In genomic region chr15:22726574-22726973, GRCm38 (mm10) we compare ENCODE assay signal across 26 mouse cellular contexts.
A peak's percentile ranks its signal among the peaks of the same experiment; 100 is the strongest.
DNase-seq lines count a peak whose midpoint lies in the region; ATAC-seq and TF ChIP-seq lines count a peak whose summit lies in the region.
"Had no signal": no experiment of that assay in that cellular context is flagged by ENCODE, and none has a peak within 500 bp of the region (broad histone marks: within the 10 kb centered on the region; RNA-seq: fewer than 3 reads in every experiment).

No protein-coding gene starts in this region.

- H3K4me1 ChIP-seq in forebrain, embryonic 14.5 days (ENCODE audit: control insufficient read depth, insufficient read depth, low read length) = no peaks in the 10 kb centered on the region
- no peaks in the 10 kb centered on the region for H3K4me1 ChIP-seq in forebrain, embryonic 11.5 days (replicated peaks; ENCODE audit: control insufficient read depth, insufficient read depth, low read length)
- H3K4me1 ChIP-seq: embryonic facial prominence, embryonic 15.5 days; heart, embryonic 13.5 days; hindbrain, embryonic 12.5 days had no signal

- no peaks in the 10 kb centered on the region for H3K9me3 ChIP-seq in forebrain, embryonic 14.5 days (replicated peaks; ENCODE audit: control insufficient read depth, low read length)
- H3K9me3 ChIP-seq in forebrain, embryonic 11.5 days (ENCODE audit: control insufficient read depth, low read length) = no peaks in the 10 kb centered on the region
- H3K9me3 ChIP-seq: embryonic facial prominence, embryonic 15.5 days; heart, embryonic 13.5 days; hindbrain, embryonic 12.5 days had no signal

- H3K36me3 ChIP-seq in forebrain, embryonic 14.5 days (ENCODE audit: control insufficient read depth, insufficient read depth, low read length) = no peaks in the 10 kb centered on the region
- H3K36me3 ChIP-seq in forebrain, embryonic 11.5 days (ENCODE audit: control insufficient read depth, insufficient read depth, low read length) = no peaks in the 10 kb centered on the region
- H3K36me3 ChIP-seq in C2C12 (ENCODE audit: control insufficient read depth, insufficient read depth) = peaks cover 13% of the 10 kb centered on the region
- H3K36me3 ChIP-seq: embryonic facial prominence, embryonic 15.5 days; heart, embryonic 13.5 days; hindbrain, embryonic 12.5 days had no signal

- DNase-seq in forebrain, embryonic 14.5 days (ENCODE audit: low spot score) = peak; percentile 62
- no peak for DNase-seq in forebrain, embryonic 11.5 days (ENCODE audit: low spot score)
- peak; percentile 30 for DNase-seq in cerebellum, adult 11-12 months
- DNase-seq in cerebellum, postnatal 14 days = peak; percentile 26 to 81
- DNase-seq in lung, postnatal 14 days = no peak
- DNase-seq in kidney, postnatal 14 days = no peak
- DNase-seq: adrenal gland, postnatal 14 days; B cell, adult 2 months; gastrocnemius, postnatal 25 days; heart, adult 2 months; heart, postnatal 14 days; kidney, adult 2 months; lung, adult 18-20 months; lung, postnatal 10 days; right cerebral cortex, postnatal 14 days; thymus, adult 2 months; thymus, postnatal 4 days had no signal

- no peaks in the 10 kb centered on the region for H3K27me3 ChIP-seq in forebrain, embryonic 14.5 days (replicated peaks; ENCODE audit: control insufficient read depth, insufficient read depth, low read length)
- no peaks in the 10 kb centered on the region for H3K27me3 ChIP-seq in forebrain, embryonic 11.5 days (ENCODE audit: control insufficient read depth, insufficient read depth, low read length)
- H3K27me3 ChIP-seq in C2C12 (ENCODE audit: control insufficient read depth, insufficient read depth, insufficient read length) = no peaks in the 10 kb centered on the region
- H3K27me3 ChIP-seq: embryonic facial prominence, embryonic 15.5 days; heart, embryonic 13.5 days; hindbrain, embryonic 12.5 days had no signal

- no peaks in the 10 kb centered on the region for H3K79me3 ChIP-seq in C2C12 (ENCODE audit: low read depth)

- ATAC-seq in forebrain, embryonic 14.5 days = peak; percentile 46; the same call in 1 of the 2 replicates
- ATAC-seq in forebrain, embryonic 11.5 days (replicated peaks; ENCODE audit: low FRiP score) = no peak
- ATAC-seq in erythroblast, adult 5-6 weeks (replicated peaks; ENCODE audit: low FRiP score, poor library complexity, severe bottlenecking) = no peak

- H3K9ac ChIP-seq in forebrain, embryonic 14.5 days (ENCODE audit: low read length) = no peak overlapping the region
- H3K9ac ChIP-seq in forebrain, embryonic 11.5 days (ENCODE audit: low read length) = no peak overlapping the region
- H3K9ac ChIP-seq: embryonic facial prominence, embryonic 15.5 days; heart, embryonic 13.5 days; hindbrain, embryonic 12.5 days had no signal

- H3K4me2 ChIP-seq in forebrain, embryonic 14.5 days (ENCODE audit: low read length) = no peak overlapping the region
- H3K4me2 ChIP-seq in forebrain, embryonic 11.5 days (ENCODE audit: low read depth, low read length, severe bottlenecking) = no peak overlapping the region
- H3K4me2 ChIP-seq: embryonic facial prominence, embryonic 15.5 days; heart, embryonic 13.5 days; hindbrain, embryonic 12.5 days; liver, embryonic 11.5 days; midbrain, embryonic 11.5 days had no signal

- no peak overlapping the region for H3K4me3 ChIP-seq in forebrain, embryonic 14.5 days (ENCODE audit: low read depth, low read length)
- H3K4me3 ChIP-seq in forebrain, embryonic 11.5 days (ENCODE audit: low read depth, low read length) = no peak overlapping the region
- no peak overlapping the region for H3K4me3 ChIP-seq in C2C12 (ENCODE audit: insufficient read depth, poor library complexity, severe bottlenecking)
- H3K4me3 ChIP-seq: embryonic facial prominence, embryonic 15.5 days; heart, adult 2 months; heart, embryonic 13.5 days; hindbrain, embryonic 12.5 days had no signal

- no peaks in the 10 kb centered on the region for H3K79me2 ChIP-seq in C2C12 (ENCODE audit: control insufficient read depth, insufficient read depth)

- H3K27ac ChIP-seq in forebrain, embryonic 14.5 days (ENCODE audit: low read depth, low read length) = no peak overlapping the region
- H3K27ac ChIP-seq in forebrain, embryonic 11.5 days (ENCODE audit: low read depth, low read length) = no peak overlapping the region
- H3K27ac ChIP-seq: embryonic facial prominence, embryonic 15.5 days; heart, adult 2 months; heart, embryonic 13.5 days; hindbrain, embryonic 12.5 days; kidney, postnatal 0 days; stomach, postnatal 0 days had no signal

- no peak overlapping the region for H3ac ChIP-seq in C2C12 (ENCODE audit: control insufficient read depth, insufficient read length, low read depth)

- 49% methylated on average over 1 of the region's 1 CpGs for WGBS in forebrain, embryonic 14.5 days
- 80% methylated on average over 1 of the region's 1 CpGs for WGBS in forebrain, embryonic 11.5 days

- no peak for TF ChIP-seq CTCF in C2C12 (IDR thresholded peaks at IDR 0.05; ENCODE audit: control insufficient read depth, insufficient read depth, insufficient read length)

TF ChIP-seq in C2C12, 6 proteins besides CTCF, POLR2A, EP300 and RAD21:
- TF ChIP-seq FOSL1 (IDR thresholded peaks at IDR 0.05; ENCODE audit: insufficient read depth, low read length, poor library complexity, severe bottlenecking) (no peak), MYOD1 (IDR thresholded peaks at IDR 0.05; ENCODE audit: control insufficient read depth, insufficient read length, low read depth) (peak; percentile 25)

Comparison
In these comparisons a context has a peak if more than half of its experiments do, and no peak if none do; other contexts are left out.
1. DNase-seq: peak in forebrain, embryonic 14.5 days (single experiment), cerebellum, adult 11-12 months (single experiment) and cerebellum, postnatal 14 days (2 of 2); none in forebrain, embryonic 11.5 days (single experiment), lung, postnatal 14 days (single experiment) and kidney, postnatal 14 days (single experiment).